Mouse (Mus musculus): Measurements from ENCODE around the gene Zfp36. TPM values are rescaled to one million over a fixed set of nuclear protein-coding genes. Genes with fewer than 3 reads are reported as not detected.

Gene Zfp36
- polyA plus RNA-seq, 1 experiment = 225 TPM

DNA sequence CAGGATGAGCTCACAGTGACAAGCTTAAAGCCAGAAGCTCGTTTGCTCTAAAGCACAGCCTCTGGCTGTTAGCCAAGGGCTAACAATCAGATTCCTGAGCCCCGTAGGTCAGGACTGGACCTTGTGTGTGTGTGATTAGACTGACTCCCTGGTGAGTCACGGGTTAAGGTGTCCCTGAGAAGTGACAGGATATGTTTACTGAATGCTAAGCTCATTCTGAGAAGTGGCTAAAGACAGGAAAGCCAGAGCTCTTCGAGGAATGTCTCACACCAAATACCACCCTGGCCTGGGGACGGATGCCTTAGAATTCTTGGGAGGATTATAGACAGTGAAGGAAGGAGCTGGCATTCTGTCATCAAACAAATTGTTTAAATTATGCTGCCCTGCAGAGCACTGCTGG lies 22.1 kb downstream of the Zfp36 start:
- Histone ChIP-seq H3K27me3 (replicated peaks) (peaks cover 19% of the 10 kb centered on the region), H3K9me3 (no peaks in the 10 kb centered on the region), H3K4me3 (replicated peaks) (no peak overlapping the region), H3K4me1 (peaks cover 35% of the 10 kb centered on the region), H3K36me3 (replicated peaks; ENCODE audit: low read length) (peaks cover 57% of the 10 kb centered on the region)
- TF ChIP-seq GATA1 (IDR thresholded peaks at IDR 0.05; ENCODE audit: borderline replicate concordance, low read length) = no peak
- no peak for TF ChIP-seq FLI1 (IDR thresholded peaks at IDR 0.05; ENCODE audit: low read length)

DNA sequence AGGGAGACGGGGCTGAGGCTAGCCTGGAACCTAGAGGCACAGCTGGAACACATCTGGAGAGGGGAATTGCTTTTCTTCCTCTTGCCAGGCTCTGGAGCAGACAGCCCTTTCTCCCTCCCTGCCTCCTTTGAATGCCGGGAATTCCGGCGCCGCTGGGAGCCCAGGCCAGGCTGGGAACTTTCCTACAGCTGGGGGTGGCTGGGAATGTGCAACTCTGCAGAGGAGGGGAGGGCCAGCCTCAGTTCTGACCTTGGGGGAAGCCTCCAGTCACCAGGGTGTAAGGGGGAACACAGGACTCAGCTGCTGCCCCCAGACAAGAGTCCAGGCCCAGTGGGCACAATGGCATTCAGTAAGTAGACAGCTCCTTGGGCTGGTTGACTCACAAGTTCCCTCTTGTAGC lies 23.1 kb downstream of the Zfp36 start:
- peaks cover 38% of the 10 kb centered on the region for H3K4me1 ChIP-seq
- H3K4me3 ChIP-seq (replicated peaks) = no peak overlapping the region
- peaks cover 12% of the 10 kb centered on the region for H3K27me3 ChIP-seq (replicated peaks)
- TF ChIP-seq FLI1 (IDR thresholded peaks at IDR 0.05; ENCODE audit: low read length) (no peak), GATA1 (IDR thresholded peaks at IDR 0.05; ENCODE audit: borderline replicate concordance, low read length) (no peak)
- H3K9me3 ChIP-seq = no peaks in the 10 kb centered on the region
- peaks cover 58% of the 10 kb centered on the region for H3K36me3 ChIP-seq (replicated peaks; ENCODE audit: low read length)

DNA sequence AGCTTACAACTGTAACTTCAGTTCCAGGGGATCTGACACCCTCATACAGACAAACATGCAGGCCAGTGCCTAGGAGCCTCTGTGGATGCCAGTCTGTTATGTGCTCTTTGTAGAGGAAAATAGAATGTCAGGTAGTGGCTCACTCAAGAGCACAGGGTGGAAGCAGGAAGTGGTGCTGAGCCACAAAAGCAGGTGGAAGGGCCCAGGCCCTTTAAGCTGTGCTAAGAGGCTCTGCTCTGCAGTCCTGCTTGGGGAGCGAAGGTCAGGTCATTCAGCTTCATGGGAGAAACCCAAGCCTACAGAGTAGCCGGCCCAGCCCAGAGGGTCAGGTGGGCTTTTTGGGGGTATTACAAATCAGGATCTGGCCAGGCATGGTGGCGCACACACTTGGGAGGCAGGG lies 24.8 kb downstream of the Zfp36 start:
- Histone ChIP-seq H3K36me3 (replicated peaks; ENCODE audit: low read length) (peaks cover 48% of the 10 kb centered on the region), H3K4me1 (peaks cover 43% of the 10 kb centered on the region)
- no peak for TF ChIP-seq FLI1 (IDR thresholded peaks at IDR 0.05; ENCODE audit: low read length)
- TF ChIP-seq GATA1 (IDR thresholded peaks at IDR 0.05; ENCODE audit: borderline replicate concordance, low read length) = no peak

DNA sequence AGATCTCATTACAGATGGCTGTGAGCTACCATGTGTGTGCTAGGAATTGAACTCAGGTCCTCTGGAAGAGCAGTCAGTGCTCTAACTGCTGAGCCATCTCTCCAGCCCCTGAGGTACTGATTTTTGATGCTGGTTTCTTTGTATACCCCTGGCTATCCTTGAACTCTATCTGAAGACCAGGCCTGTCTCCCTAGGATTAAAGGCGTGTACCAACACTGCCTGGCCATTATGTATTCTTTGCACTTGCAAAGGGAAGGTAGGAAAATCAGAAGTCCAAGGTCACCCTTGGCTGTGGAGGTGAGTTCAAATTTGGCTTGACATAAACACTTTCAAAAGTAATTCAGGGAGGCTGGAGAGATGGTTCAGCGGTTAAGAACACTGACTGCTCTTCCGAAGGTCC lies 25.5 kb downstream of the Zfp36 start:
- peaks cover 4% of the 10 kb centered on the region for H3K27me3 ChIP-seq (replicated peaks)
- peaks cover 42% of the 10 kb centered on the region for H3K36me3 ChIP-seq (replicated peaks; ENCODE audit: low read length)
- no peak for TF ChIP-seq FLI1 (IDR thresholded peaks at IDR 0.05; ENCODE audit: low read length)
- no peak for TF ChIP-seq GATA1 (IDR thresholded peaks at IDR 0.05; ENCODE audit: borderline replicate concordance, low read length)
- H3K4me1 ChIP-seq = peaks cover 49% of the 10 kb centered on the region
- no peaks in the 10 kb centered on the region for H3K9me3 ChIP-seq
- H3K4me3 ChIP-seq (replicated peaks) = no peak overlapping the region

More for the DNA sequence above, 24.8 kb downstream of the Zfp36 start:
- Histone ChIP-seq H3K9me3 (no peaks in the 10 kb centered on the region), H3K27me3 (replicated peaks) (peaks cover 4% of the 10 kb centered on the region), H3K4me3 (replicated peaks) (no peak overlapping the region)

DNA sequence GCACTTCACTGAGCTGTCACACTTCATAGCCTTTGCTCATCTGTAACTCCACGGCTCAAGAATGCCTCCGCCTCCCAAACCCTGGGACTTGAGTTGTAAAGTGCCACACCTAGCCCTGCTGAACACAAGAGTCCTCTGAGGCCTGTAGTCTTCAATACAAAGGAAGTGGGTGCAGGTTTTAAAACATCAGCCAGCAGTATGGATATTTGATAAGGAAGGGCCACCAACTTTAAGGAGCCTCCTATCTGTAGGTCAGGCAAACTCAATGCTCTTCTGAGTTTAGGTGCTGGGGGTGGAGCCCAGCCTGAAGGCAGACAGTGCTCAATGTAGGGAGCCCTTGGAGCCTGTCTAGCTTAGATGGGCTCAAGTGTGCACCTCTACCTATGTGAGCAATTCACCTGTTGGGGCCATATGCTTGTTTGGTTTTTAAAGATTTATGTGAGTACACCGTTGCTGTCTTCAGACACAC lies 25.9 kb downstream of the Zfp36 start:
- Histone ChIP-seq H3K4me1 (peaks cover 54% of the 10 kb centered on the region), H3K27me3 (replicated peaks) (peaks cover 4% of the 10 kb centered on the region), H3K36me3 (replicated peaks; ENCODE audit: low read length) (peaks cover 39% of the 10 kb centered on the region), H3K4me3 (replicated peaks) (no peak overlapping the region), H3K9me3 (no peaks in the 10 kb centered on the region)
- no peak for TF ChIP-seq GATA1 (IDR thresholded peaks at IDR 0.05; ENCODE audit: borderline replicate concordance, low read length)
- no peak for TF ChIP-seq FLI1 (IDR thresholded peaks at IDR 0.05; ENCODE audit: low read length)

DNA sequence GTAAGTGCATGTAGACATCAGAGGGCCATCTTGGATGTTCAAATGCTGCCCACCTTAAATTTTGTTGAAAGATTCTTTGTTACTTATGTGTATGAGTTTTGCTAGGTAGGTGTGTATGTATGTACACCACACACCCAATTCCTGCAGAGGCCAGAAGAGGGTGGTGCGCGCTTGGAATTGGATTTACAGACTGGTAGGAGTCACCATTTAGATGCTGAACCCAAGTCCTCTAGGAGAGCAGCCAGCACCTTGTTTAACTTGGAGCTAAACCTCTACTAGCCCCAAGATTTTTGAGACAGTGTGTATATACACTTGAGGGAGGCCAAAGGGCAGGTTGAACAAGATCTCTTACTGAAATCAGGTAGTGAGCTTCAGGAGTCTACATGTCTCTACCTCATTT lies 26.8 kb downstream of the Zfp36 start:
- H3K9me3 ChIP-seq = no peaks in the 10 kb centered on the region
- no peak for TF ChIP-seq GATA1 (IDR thresholded peaks at IDR 0.05; ENCODE audit: borderline replicate concordance, low read length)
- TF ChIP-seq FLI1 (IDR thresholded peaks at IDR 0.05; ENCODE audit: low read length) = no peak
- H3K36me3 ChIP-seq (replicated peaks; ENCODE audit: low read length) = peaks cover 37% of the 10 kb centered on the region
- peaks cover 54% of the 10 kb centered on the region for H3K4me1 ChIP-seq
- peaks cover 2% of the 10 kb centered on the region for H3K27me3 ChIP-seq (replicated peaks)
- H3K4me3 ChIP-seq (replicated peaks) = no peak overlapping the region

DNA sequence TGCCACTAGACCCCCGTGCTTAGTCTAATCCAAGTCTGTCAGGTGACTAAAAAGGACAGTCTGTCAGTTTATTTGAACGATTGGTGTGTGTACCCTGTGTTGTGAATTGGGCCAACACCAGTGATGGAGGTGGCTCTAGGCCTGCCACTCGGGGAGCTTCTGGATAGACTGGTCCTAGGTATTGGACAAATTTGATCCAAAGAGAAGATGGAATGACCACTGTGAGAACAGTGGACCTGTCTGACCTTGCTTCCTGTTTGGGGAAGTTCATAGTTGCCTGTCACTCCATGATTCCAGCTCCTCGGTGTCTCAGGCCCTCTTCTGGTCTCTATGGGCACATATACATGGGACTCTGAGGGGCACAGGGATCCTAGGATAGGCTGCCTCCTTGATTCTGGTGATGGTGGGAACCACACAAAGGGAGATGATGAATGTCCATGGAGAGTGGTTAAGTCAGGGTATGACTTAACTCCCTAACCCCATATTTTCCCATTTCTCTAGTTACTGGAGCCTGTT lies 28.3 kb downstream of the Zfp36 start:
- Histone ChIP-seq H3K9me3 (no peaks in the 10 kb centered on the region), H3K27me3 (replicated peaks) (no peaks in the 10 kb centered on the region), H3K4me3 (replicated peaks) (peak overlapping the region; percentile 99), H3K36me3 (replicated peaks; ENCODE audit: low read length) (peaks cover 37% of the 10 kb centered on the region), H3K4me1 (peaks cover 45% of the 10 kb centered on the region)
- TF ChIP-seq GATA1 (IDR thresholded peaks at IDR 0.05; ENCODE audit: borderline replicate concordance, low read length) (no peak), FLI1 (IDR thresholded peaks at IDR 0.05; ENCODE audit: low read length) (no peak)

DNA sequence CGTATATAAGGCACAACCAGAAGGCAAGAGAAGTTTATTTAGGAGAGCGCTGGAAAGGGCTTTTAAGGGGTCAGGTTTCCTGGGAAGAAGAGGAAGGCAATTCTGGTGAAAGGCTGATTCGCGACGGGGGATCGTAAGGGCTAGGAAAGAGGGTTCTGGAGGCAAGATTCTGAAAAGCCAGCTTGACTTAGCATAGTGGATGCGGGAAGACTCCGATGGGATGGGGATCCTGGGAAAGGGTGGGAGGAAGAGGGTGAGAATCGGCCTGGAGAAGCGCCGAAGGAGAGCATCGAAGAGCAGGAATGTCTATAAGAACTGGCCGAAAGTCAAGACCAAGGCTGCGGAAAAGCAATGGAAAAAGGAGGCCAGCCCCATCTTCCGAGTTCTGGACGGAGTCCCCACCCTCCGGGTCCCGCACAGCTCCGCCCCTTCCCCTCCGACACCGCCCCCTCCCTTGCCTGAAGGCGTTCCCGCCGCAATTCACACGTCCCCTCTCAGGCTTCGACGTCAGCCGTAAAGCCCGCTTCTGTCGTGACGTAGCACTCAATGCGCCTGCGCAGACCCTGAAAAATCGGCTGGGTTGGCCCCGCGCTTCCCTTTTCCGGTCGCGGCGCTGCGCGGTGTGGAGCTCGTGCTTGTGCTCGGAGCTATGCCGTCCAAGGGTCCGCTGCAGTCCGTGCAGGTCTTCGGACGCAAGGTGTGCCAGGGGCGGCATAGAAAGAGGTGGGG lies 29.7 kb downstream of the Zfp36 start, which contains the start of gene Rps16:
Rps16 (plus strand) TSS at position 498 of the 729 bp plus-strand sequence.
- no peaks in the 10 kb centered on the region for H3K9me3 ChIP-seq
- peak within 1 kb of the TSS; percentile 99 for H3K4me3 ChIP-seq (replicated peaks)
- TF ChIP-seq GATA1 (IDR thresholded peaks at IDR 0.05; ENCODE audit: borderline replicate concordance, low read length) = no peak
- peak; percentile 56; the same call in 1 of the 2 replicates for TF ChIP-seq FLI1 (IDR thresholded peaks at IDR 0.05; ENCODE audit: low read length)
- H3K36me3 ChIP-seq (replicated peaks; ENCODE audit: low read length) = peaks cover 36% of the 10 kb centered on the region
- no peaks in the 10 kb centered on the region for H3K27me3 ChIP-seq (replicated peaks)
- peaks cover 43% of the 10 kb centered on the region for H3K4me1 ChIP-seq

DNA sequence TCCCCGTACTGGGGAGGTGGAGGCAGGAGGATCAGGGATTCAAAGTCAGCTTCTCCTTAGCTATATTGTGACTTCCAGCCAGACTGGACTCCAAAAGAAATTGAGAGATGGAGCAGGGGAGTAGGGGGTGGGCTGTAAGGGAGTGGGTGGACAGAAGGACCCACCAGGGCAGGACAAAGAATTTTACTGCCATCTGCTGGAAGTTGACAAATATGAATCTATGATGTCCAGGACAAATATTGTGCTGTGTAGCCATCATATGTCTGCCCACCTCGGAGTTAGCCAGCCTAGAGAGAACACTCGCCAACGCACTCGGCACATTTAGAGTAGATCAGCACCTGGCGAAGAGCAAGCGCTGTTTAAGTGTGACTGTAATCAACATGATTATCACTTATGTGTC lies 31.5 kb downstream of the Zfp36 start:
- H3K4me1 ChIP-seq = peaks cover 49% of the 10 kb centered on the region
- peaks cover 21% of the 10 kb centered on the region for H3K36me3 ChIP-seq (replicated peaks; ENCODE audit: low read length)
- H3K27me3 ChIP-seq (replicated peaks) = no peaks in the 10 kb centered on the region
- TF ChIP-seq GATA1 (IDR thresholded peaks at IDR 0.05; ENCODE audit: borderline replicate concordance, low read length) (no peak), FLI1 (IDR thresholded peaks at IDR 0.05; ENCODE audit: low read length) (no peak)
- H3K4me3 ChIP-seq (replicated peaks) = no peak overlapping the region
- H3K9me3 ChIP-seq = no peaks in the 10 kb centered on the region

DNA sequence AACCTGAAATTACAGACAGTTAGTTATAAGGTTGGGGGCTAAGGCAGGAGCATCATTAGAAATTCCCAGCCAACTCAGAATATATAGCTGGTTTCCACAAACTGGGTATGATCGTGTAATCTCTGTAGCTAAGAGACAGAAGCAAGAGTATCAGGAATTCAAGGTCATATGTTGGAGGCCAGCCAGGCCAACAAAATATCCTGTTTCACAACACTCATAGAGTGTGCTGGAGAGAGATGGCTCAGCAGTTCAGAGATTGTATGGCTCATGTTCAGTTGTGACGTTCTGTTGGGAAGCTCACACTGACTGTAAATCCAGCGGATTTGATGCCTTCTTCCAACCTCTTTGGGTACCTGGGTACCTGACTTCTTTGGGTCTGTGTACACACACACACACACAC lies 32.3 kb downstream of the Zfp36 start:
- peaks cover 12% of the 10 kb centered on the region for H3K36me3 ChIP-seq (replicated peaks; ENCODE audit: low read length)
- TF ChIP-seq FLI1 (IDR thresholded peaks at IDR 0.05; ENCODE audit: low read length) (no peak), GATA1 (IDR thresholded peaks at IDR 0.05; ENCODE audit: borderline replicate concordance, low read length) (no peak)
- H3K4me1 ChIP-seq = peaks cover 57% of the 10 kb centered on the region
- H3K9me3 ChIP-seq = no peaks in the 10 kb centered on the region
- H3K27me3 ChIP-seq (replicated peaks) = no peaks in the 10 kb centered on the region
- no peak overlapping the region for H3K4me3 ChIP-seq (replicated peaks)
